Mouse (Mus musculus) forebrain, embryonic 14.5 days (tissue): ENCODE measurements around the gene Cdc37. TPM values are rescaled to one million over a fixed set of nuclear protein-coding genes. Genes with fewer than 3 reads are reported as not detected.

ENCODE experiments used
- ATAC-seq: fragments of 200-750 bp; cut with Nextera tagmentation; 2 replicates; pipeline ENCODE4 v1.8.0; 2017; ENCODE audit warnings: mild to moderate bottlenecking, moderate library complexity
- DNase-seq: peaks from one replicate; pipeline ENCODE4 v3.0.0-alpha.2; 2015; ENCODE audit warnings: low spot score
- H3K27ac ChIP-seq: fragments of 300-500 bp; sonication (generic); 2 replicates; pipeline ENCODE4 v1.5.1; 2014; ENCODE audit warnings: low read depth, mild to moderate bottlenecking, control low read depth, low read length, moderate library complexity
- H3K27me3 ChIP-seq: fragments of 300-500 bp; sonication (generic); replicated peaks from 2 replicates; pipeline ENCODE4 v1.6.1; 2014; ENCODE audit warnings: low read length, control low read depth, mixed read lengths; ENCODE audit not compliant: control insufficient read depth, insufficient read depth
- H3K36me3 ChIP-seq: fragments of 300-500 bp; sonication (generic); 2 replicates; pipeline ENCODE4 v1.6.1; 2014; ENCODE audit warnings: low read length, control low read depth; ENCODE audit not compliant: control insufficient read depth, insufficient read depth
- H3K4me1 ChIP-seq: fragments of 300-500 bp; sonication (generic); 2 replicates; pipeline ENCODE4 v1.6.1; 2014; ENCODE audit warnings: antibody characterized with exemption, low read length, control low read depth; ENCODE audit not compliant: control insufficient read depth, insufficient read depth
- H3K4me2 ChIP-seq: fragments of 300-500 bp; sonication (generic); 2 replicates; pipeline ENCODE4 v1.6.1; 2014; ENCODE audit warnings: mild to moderate bottlenecking, control low read depth, low read length
- H3K4me3 ChIP-seq: fragments of 300-500 bp; sonication (generic); 2 replicates; pipeline ENCODE4 v1.5.1; 2014; ENCODE audit warnings: low read depth, low read length, control low read depth
- H3K9ac ChIP-seq: fragments of 300-500 bp; sonication (generic); 2 replicates; pipeline ENCODE4 v1.6.1; 2014; ENCODE audit warnings: mild to moderate bottlenecking, low read length, control low read depth, moderate library complexity
- H3K9me3 ChIP-seq: fragments of 300-500 bp; sonication (generic); replicated peaks from 2 replicates; pipeline ENCODE4 v1.6.1; 2016; ENCODE audit warnings: low read length, control low read depth, mixed read lengths; ENCODE audit not compliant: control insufficient read depth
- WGBS: fragments of 180-500 bp; shearing (Covaris S2); extraction: QIAGEN DNeasy Blood & Tissue Kit; methylation state at CpG from one replicate; pipeline ENCODE4 v1.1.7; 2014; 5-methylcytosine and 5-hydroxymethylcytosine counted together
- polyA plus RNA-seq: library from polyadenylated mRNA; unstranded; fragments of >200 nt; fragmentation: Nextera tagmentation; extraction: Ambion mirVana; gene quantifications from 2 replicates; pipeline ENCODE4 v1.2.1, GENCODE M21; 2014

The Cdc37 gene
- polyA plus RNA-seq, 1 experiment from 2014 or later, result 222 TPM

GRCm38 (mm10) chr9:21164072-21164471 lies 14.3 kb upstream of the Cdc37 start:
- DNase-seq, result no peak
- ATAC-seq, result no peak
- peaks cover 56% of the 10 kb centered on the region for H3K27me3 ChIP-seq
- no peak overlapping the region for H3K27ac ChIP-seq
- peaks cover 6% of the 10 kb centered on the region; the same call in 1 of the 2 replicates for H3K4me1 ChIP-seq
- H3K9ac ChIP-seq, result no peak overlapping the region
- 0 out of 2 replicates have a peak overlapping the region, but pooled peaks have one; percentile 8 for H3K4me3 ChIP-seq
- WGBS, result under 1% methylated on average over 26 of the region's 26 CpGs
- H3K36me3 ChIP-seq, result no peaks in the 10 kb centered on the region
- H3K9me3 ChIP-seq, result no peaks in the 10 kb centered on the region
- H3K4me2 ChIP-seq, result 0 out of 2 replicates have a peak overlapping the region, but pooled peaks have one; percentile 30

GRCm38 (mm10) chr9:21163086-21164050 lies 13.6 kb upstream of the Cdc37 start:
- H3K9ac ChIP-seq, result no peak overlapping the region
- H3K36me3 ChIP-seq, result no peaks in the 10 kb centered on the region
- peaks cover 6% of the 10 kb centered on the region; the same call in 1 of the 2 replicates for H3K4me1 ChIP-seq
- peaks cover 52% of the 10 kb centered on the region for H3K27me3 ChIP-seq
- no peak overlapping the region for H3K27ac ChIP-seq
- DNase-seq, result no peak
- H3K4me3 ChIP-seq, result no peak overlapping the region
- ATAC-seq, result no peak
- 31% methylated on average over 11 of the region's 11 CpGs for WGBS
- no peaks in the 10 kb centered on the region for H3K9me3 ChIP-seq
- no peak overlapping the region for H3K4me2 ChIP-seq

- H3K27ac ChIP-seq, result no peak overlapping the region
Observed at GRCm38 (mm10) chr9:21161209-21161909, 11.6 kb upstream of the Cdc37 start.

GRCm38 (mm10) chr9:21154787-21155186 lies 5.0 kb upstream of the Cdc37 start:
- no peak overlapping the region for H3K27ac ChIP-seq
- H3K9me3 ChIP-seq, result no peaks in the 10 kb centered on the region
- 81% methylated on average over 3 of the region's 3 CpGs for WGBS
- H3K4me1 ChIP-seq, result no peaks in the 10 kb centered on the region
- H3K4me3 ChIP-seq, result no peak overlapping the region
- H3K36me3 ChIP-seq, result no peaks in the 10 kb centered on the region
- no peak overlapping the region for H3K4me2 ChIP-seq
- no peaks in the 10 kb centered on the region; the same call in 1 of the 2 replicates for H3K27me3 ChIP-seq
- no peak for DNase-seq
- ATAC-seq, result no peak
- H3K9ac ChIP-seq, result no peak overlapping the region

More at GRCm38 (mm10) chr9:21161209-21161909, 11.6 kb upstream of the Cdc37 start:
- Histone ChIP-seq H3K9ac (peak overlapping the region; percentile 71), H3K4me1 (peaks cover 6% of the 10 kb centered on the region; the same call in 1 of the 2 replicates), H3K9me3 (no peaks in the 10 kb centered on the region), H3K36me3 (no peaks in the 10 kb centered on the region), H3K27me3 (peaks cover 40% of the 10 kb centered on the region), H3K4me2 (peak overlapping the region; percentile 76), H3K4me3 (peak overlapping the region; percentile 45)
- ATAC-seq, result peak; percentile 77
- peak; percentile 87 for DNase-seq
- WGBS, result under 1% methylated on average over 52 of the region's 52 CpGs

- H3K27ac ChIP-seq, result no peak overlapping the region
- H3K27me3 ChIP-seq, result no peaks in the 10 kb centered on the region; the same call in 1 of the 2 replicates
- 13% methylated on average over 5 of the region's 5 CpGs for WGBS
- peak overlapping the region; percentile 37 for H3K4me2 ChIP-seq
- H3K4me1 ChIP-seq, result peaks cover 4% of the 10 kb centered on the region
- H3K4me3 ChIP-seq, result no peak overlapping the region
- peak overlapping the region; percentile 25; the same call in 1 of the 2 replicates for H3K9ac ChIP-seq
- H3K36me3 ChIP-seq, result no peaks in the 10 kb centered on the region
- ATAC-seq, result no peak
- H3K9me3 ChIP-seq, result no peaks in the 10 kb centered on the region
- no peak for DNase-seq
Observed at GRCm38 (mm10) chr9:21153833-21154232, 4.1 kb upstream of the Cdc37 start.

- peaks cover 9% of the 10 kb centered on the region for H3K4me1 ChIP-seq
- H3K27me3 ChIP-seq, result no peaks in the 10 kb centered on the region; the same call in 1 of the 2 replicates
- peak overlapping the region; percentile 37 for H3K4me2 ChIP-seq
- no peak for ATAC-seq
- no peaks in the 10 kb centered on the region for H3K36me3 ChIP-seq
- no peak for DNase-seq
- no peak overlapping the region; the same call in 1 of the 2 replicates for H3K9ac ChIP-seq
- WGBS, result 7% methylated on average over 12 of the region's 12 CpGs
- H3K9me3 ChIP-seq, result no peaks in the 10 kb centered on the region
- H3K27ac ChIP-seq, result no peak overlapping the region
- H3K4me3 ChIP-seq, result no peak overlapping the region
Observed at GRCm38 (mm10) chr9:21153331-21153730, 3.5 kb upstream of the Cdc37 start.

- H3K4me2 ChIP-seq, result peak overlapping the region; percentile 37
- no peak overlapping the region for H3K27ac ChIP-seq
- H3K9me3 ChIP-seq, result no peaks in the 10 kb centered on the region
- H3K27me3 ChIP-seq, result no peaks in the 10 kb centered on the region; the same call in 1 of the 2 replicates
- no peak overlapping the region for H3K4me3 ChIP-seq
- DNase-seq, result peak; percentile 64
- H3K9ac ChIP-seq, result no peak overlapping the region
- peaks cover 14% of the 10 kb centered on the region for H3K4me1 ChIP-seq
- WGBS, result 6% methylated on average over 11 of the region's 11 CpGs
- no peak; the same call in 1 of the 2 replicates for ATAC-seq
- H3K36me3 ChIP-seq, result no peaks in the 10 kb centered on the region
Observed at GRCm38 (mm10) chr9:21152715-21153114, 2.9 kb upstream of the Cdc37 start.

- peak overlapping the region; percentile 97 for H3K4me2 ChIP-seq
- 0 out of 2 replicates have a peak overlapping the region, but pooled peaks have one; percentile 48 for H3K27ac ChIP-seq
- 14% methylated on average over 8 of the region's 8 CpGs for whole genome bisulfite sequencing
- DNase-seq (no peak), ATAC-seq (no peak)
- no peaks in the 10 kb centered on the region for H3K9me3 ChIP-seq
- peak overlapping the region; percentile 89 for H3K9ac ChIP-seq
- H3K27me3 ChIP-seq, result no peaks in the 10 kb centered on the region; the same call in 1 of the 2 replicates
- peaks cover 23% of the 10 kb centered on the region for H3K36me3 ChIP-seq
- peaks cover 21% of the 10 kb centered on the region for H3K4me1 ChIP-seq
- H3K4me3 ChIP-seq, result peak overlapping the region; percentile 86
Observed at GRCm38 (mm10) chr9:21149077-21149653, 617 bp downstream of the Cdc37 start.
